Mouse (Mus musculus) CD4-positive, CD25-positive, alpha-beta regulatory T cell, adult 2 months (primary cell): ENCODE measurements around the gene Hoxc6.

Experiments used
- DNase-seq: peaks from one replicate; pipeline ENCODE4 v3.0.0-alpha.2; 2012; ENCODE audit warnings: low read depth, low spot score

Hoxc6 gene

GRCm38 (mm10) chr15:103038701-103039480, 40.8 kb downstream of the Hoxc6 start:
- DNase-seq, result no peak

GRCm38 (mm10) chr15:103039609-103040008, 41.6 kb downstream of the Hoxc6 start:
- DNase-seq, result no peak

- no peak for DNase-seq
These were observed 42.5 kb downstream of the Hoxc6 start for GRCm38 (mm10) chr15:103040601-103041000.

GRCm38 (mm10) chr15:103041613-103042012, 43.6 kb downstream of the Hoxc6 start:
- DNase-seq, result no peak

- DNase-seq, result no peak
These were observed 44.2 kb downstream of the Hoxc6 start for GRCm38 (mm10) chr15:103042209-103042608.

- no peak for DNase-seq
These were observed 53.6 kb downstream of the Hoxc6 start for GRCm38 (mm10) chr15:103051670-103052069.

- DNase-seq, result no peak
These were observed 55.2 kb downstream of the Hoxc6 start for GRCm38 (mm10) chr15:103053210-103053609.

GRCm38 (mm10) chr15:103056396-103056795, 58.3 kb downstream of the Hoxc6 start:
- no peak for DNase-seq

GRCm38 (mm10) chr15:103058715-103059114, 60.7 kb downstream of the Hoxc6 start:
- DNase-seq, result no peak

GRCm38 (mm10) chr15:103059393-103059992, 61.4 kb downstream of the Hoxc6 start:
- DNase-seq, result no peak

- no peak for DNase-seq
These were observed 61.9 kb downstream of the Hoxc6 start for GRCm38 (mm10) chr15:103060021-103060340.

- DNase-seq, result no peak
These were observed 62.5 kb downstream of the Hoxc6 start for GRCm38 (mm10) chr15:103060341-103061130.

- DNase-seq, result no peak
These were observed 63.2 kb downstream of the Hoxc6 start for GRCm38 (mm10) chr15:103061131-103061825.
